Mouse (Mus musculus): ENCODE data around the gene Ndel1. TPM values are rescaled to one million over a fixed set of nuclear protein-coding genes. Genes with fewer than 3 reads are reported as not detected.

The Ndel1 gene
- polyA plus RNA-seq, 1 experiment, result 27.9 TPM

DNA sequence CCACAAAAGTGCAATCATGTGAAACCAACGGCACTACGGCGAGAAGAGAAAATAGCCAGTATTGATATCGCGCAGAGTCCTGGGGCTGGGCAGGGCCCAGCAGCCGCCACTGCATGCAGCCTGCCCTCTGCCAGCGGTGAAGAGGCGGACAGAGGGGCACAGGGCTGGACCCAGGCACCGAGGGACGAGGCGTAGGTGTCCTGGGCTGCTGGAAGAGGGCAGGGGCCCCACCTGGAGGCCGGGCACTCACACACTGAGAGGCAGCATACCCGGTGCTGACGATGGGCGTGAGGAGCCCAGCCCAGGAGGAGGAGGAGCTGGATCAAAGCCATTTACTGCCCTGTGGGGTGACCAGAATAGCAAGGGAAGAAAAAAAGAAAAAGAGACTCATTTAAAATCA lies 49.3 kb downstream of the Ndel1 start:
- Histone ChIP-seq H3ac (ENCODE audit: control insufficient read depth, insufficient read length, low read depth) (no peak overlapping the region), H3K36me3 (ENCODE audit: control insufficient read depth, insufficient read depth) (peaks cover 81% of the 10 kb centered on the region), H3K27me3 (ENCODE audit: control insufficient read depth, insufficient read depth, insufficient read length) (no peaks in the 10 kb centered on the region), H3K79me3 (ENCODE audit: low read depth) (peaks cover 4% of the 10 kb centered on the region), H3K79me2 (ENCODE audit: control insufficient read depth, insufficient read depth) (peaks cover 26% of the 10 kb centered on the region), H3K4me3 (ENCODE audit: insufficient read depth, poor library complexity, severe bottlenecking) (no peak overlapping the region)
- TF ChIP-seq FOSL1 (IDR thresholded peaks at IDR 0.05; ENCODE audit: insufficient read depth, low read length, poor library complexity, severe bottlenecking), result no peak
- TF ChIP-seq USF1 (IDR thresholded peaks at IDR 0.05; ENCODE audit: low read depth), result no peak
- TF ChIP-seq CEBPB (IDR thresholded peaks at IDR 0.05; ENCODE audit: low read depth), result no peak
- no peak for TF ChIP-seq MYOG (IDR thresholded peaks at IDR 0.05; ENCODE audit: control insufficient read depth, extremely low read depth, insufficient read length)
- no peak for TF ChIP-seq MYOD1 (IDR thresholded peaks at IDR 0.05; ENCODE audit: control insufficient read depth, insufficient read length, low read depth)
- TF ChIP-seq MAX (IDR thresholded peaks at IDR 0.05), result no peak

GRCm38 (mm10) chr11:68819226-68819805 lies 52.3 kb downstream of the Ndel1 start:
- Histone ChIP-seq H3ac (ENCODE audit: control insufficient read depth, insufficient read length, low read depth) (no peak overlapping the region), H3K79me2 (ENCODE audit: control insufficient read depth, insufficient read depth) (peaks cover 9% of the 10 kb centered on the region), H3K36me3 (ENCODE audit: control insufficient read depth, insufficient read depth) (peaks cover 83% of the 10 kb centered on the region), H3K4me3 (ENCODE audit: insufficient read depth, poor library complexity, severe bottlenecking) (no peak overlapping the region), H3K27me3 (ENCODE audit: control insufficient read depth, insufficient read depth, insufficient read length) (no peaks in the 10 kb centered on the region), H3K79me3 (ENCODE audit: low read depth) (no peaks in the 10 kb centered on the region)
- TF ChIP-seq MAX (IDR thresholded peaks at IDR 0.05), result no peak
- TF ChIP-seq MYOG (IDR thresholded peaks at IDR 0.05; ENCODE audit: control insufficient read depth, extremely low read depth, insufficient read length), result no peak
- TF ChIP-seq CEBPB (IDR thresholded peaks at IDR 0.05; ENCODE audit: low read depth), result no peak
- TF ChIP-seq MYOD1 (IDR thresholded peaks at IDR 0.05; ENCODE audit: control insufficient read depth, insufficient read length, low read depth), result no peak
- TF ChIP-seq FOSL1 (IDR thresholded peaks at IDR 0.05; ENCODE audit: insufficient read depth, low read length, poor library complexity, severe bottlenecking), result no peak
- TF ChIP-seq USF1 (IDR thresholded peaks at IDR 0.05; ENCODE audit: low read depth), result no peak
- no peak for TF ChIP-seq CTCF (IDR thresholded peaks at IDR 0.05; ENCODE audit: control insufficient read depth, insufficient read depth, insufficient read length)

- no peaks in the 10 kb centered on the region for H3K27me3 ChIP-seq (ENCODE audit: control insufficient read depth, insufficient read depth, insufficient read length)
- peaks cover 80% of the 10 kb centered on the region for H3K36me3 ChIP-seq (ENCODE audit: control insufficient read depth, insufficient read depth)
- H3K79me2 ChIP-seq (ENCODE audit: control insufficient read depth, insufficient read depth), result no peaks in the 10 kb centered on the region
- TF ChIP-seq CEBPB (IDR thresholded peaks at IDR 0.05; ENCODE audit: low read depth) (no peak), MAX (IDR thresholded peaks at IDR 0.05) (no peak), MYOD1 (IDR thresholded peaks at IDR 0.05; ENCODE audit: control insufficient read depth, insufficient read length, low read depth) (no peak), CTCF (IDR thresholded peaks at IDR 0.05; ENCODE audit: control insufficient read depth, insufficient read depth, insufficient read length) (no peak), MYOG (IDR thresholded peaks at IDR 0.05; ENCODE audit: control insufficient read depth, extremely low read depth, insufficient read length) (no peak), USF1 (IDR thresholded peaks at IDR 0.05; ENCODE audit: low read depth) (no peak), FOSL1 (IDR thresholded peaks at IDR 0.05; ENCODE audit: insufficient read depth, low read length, poor library complexity, severe bottlenecking) (no peak)
- H3K79me3 ChIP-seq (ENCODE audit: low read depth), result no peaks in the 10 kb centered on the region
- no peak overlapping the region for H3K4me3 ChIP-seq (ENCODE audit: insufficient read depth, poor library complexity, severe bottlenecking)
- no peak overlapping the region for H3ac ChIP-seq (ENCODE audit: control insufficient read depth, insufficient read length, low read depth)
Measured at GRCm38 (mm10) chr11:68818416-68818815, 53.2 kb downstream of the Ndel1 start.

- H3K79me2 ChIP-seq (ENCODE audit: control insufficient read depth, insufficient read depth), result no peaks in the 10 kb centered on the region
- no peak overlapping the region for H3ac ChIP-seq (ENCODE audit: control insufficient read depth, insufficient read length, low read depth)
- TF ChIP-seq CEBPB (IDR thresholded peaks at IDR 0.05; ENCODE audit: low read depth) (no peak), MYOG (IDR thresholded peaks at IDR 0.05; ENCODE audit: control insufficient read depth, extremely low read depth, insufficient read length) (no peak), MAX (IDR thresholded peaks at IDR 0.05) (no peak), USF1 (IDR thresholded peaks at IDR 0.05; ENCODE audit: low read depth) (no peak), CTCF (IDR thresholded peaks at IDR 0.05; ENCODE audit: control insufficient read depth, insufficient read depth, insufficient read length) (no peak), FOSL1 (IDR thresholded peaks at IDR 0.05; ENCODE audit: insufficient read depth, low read length, poor library complexity, severe bottlenecking) (no peak), MYOD1 (IDR thresholded peaks at IDR 0.05; ENCODE audit: control insufficient read depth, insufficient read length, low read depth) (no peak)
- no peak overlapping the region for H3K4me3 ChIP-seq (ENCODE audit: insufficient read depth, poor library complexity, severe bottlenecking)
- no peaks in the 10 kb centered on the region for H3K79me3 ChIP-seq (ENCODE audit: low read depth)
- peaks cover 89% of the 10 kb centered on the region for H3K36me3 ChIP-seq (ENCODE audit: control insufficient read depth, insufficient read depth)
- no peaks in the 10 kb centered on the region for H3K27me3 ChIP-seq (ENCODE audit: control insufficient read depth, insufficient read depth, insufficient read length)
Measured at GRCm38 (mm10) chr11:68811881-68812577, 59.6 kb downstream of the Ndel1 start.

- H3ac ChIP-seq (ENCODE audit: control insufficient read depth, insufficient read length, low read depth), result no peak overlapping the region
- H3K36me3 ChIP-seq (ENCODE audit: control insufficient read depth, insufficient read depth), result peaks cover 86% of the 10 kb centered on the region
- H3K79me3 ChIP-seq (ENCODE audit: low read depth), result no peaks in the 10 kb centered on the region
- no peak overlapping the region for H3K4me3 ChIP-seq (ENCODE audit: insufficient read depth, poor library complexity, severe bottlenecking)
- H3K27me3 ChIP-seq (ENCODE audit: control insufficient read depth, insufficient read depth, insufficient read length), result no peaks in the 10 kb centered on the region
- H3K79me2 ChIP-seq (ENCODE audit: control insufficient read depth, insufficient read depth), result no peaks in the 10 kb centered on the region
- TF ChIP-seq CEBPB (IDR thresholded peaks at IDR 0.05; ENCODE audit: low read depth) (no peak), CTCF (IDR thresholded peaks at IDR 0.05; ENCODE audit: control insufficient read depth, insufficient read depth, insufficient read length) (peak; percentile 87)
Measured at GRCm38 (mm10) chr11:68807787-68808186, 63.9 kb downstream of the Ndel1 start.

Data from C2C12 (cell line).